Mouse (Mus musculus) embryonic facial prominence, embryonic 13.5 days (tissue): ENCODE results near the gene Stx16. TPM values are rescaled to one million over a fixed set of nuclear protein-coding genes. Genes with fewer than 3 reads are reported as not detected.
A peak's percentile ranks its signal among the peaks of the same experiment; 100 is the strongest.

ENCODE experiments used
- ATAC-seq: fragments of 200-750 bp; cut with Nextera tagmentation; 2 replicates; pipeline ENCODE4 v1.8.0; 2017; ENCODE audit warnings: low read depth; ENCODE audit not compliant: insufficient number of reproducible peaks, insufficient read depth, low FRiP score, low TSS enrichment
- H3K27ac ChIP-seq: fragments of 300-500 bp; sonication (generic); 2 replicates; pipeline ENCODE4 v1.5.1; 2015; ENCODE audit warnings: moderate library complexity, mild to moderate bottlenecking, inconsistent platforms
- H3K27me3 ChIP-seq: fragments of 300-500 bp; sonication (generic); 2 replicates; pipeline ENCODE4 v1.6.1; 2015; ENCODE audit warnings: mild to moderate bottlenecking, inconsistent platforms
- H3K36me3 ChIP-seq: fragments of 300-500 bp; sonication (generic); 2 replicates; pipeline ENCODE4 v1.6.1; 2015; ENCODE audit warnings: mild to moderate bottlenecking, inconsistent platforms
- H3K4me1 ChIP-seq: fragments of 300-500 bp; sonication (generic); 2 replicates; pipeline ENCODE4 v1.6.1; 2015; ENCODE audit warnings: inconsistent platforms
- H3K4me2 ChIP-seq: fragments of 300-500 bp; sonication (generic); 2 replicates; pipeline ENCODE4 v1.6.1; 2015; ENCODE audit warnings: moderate library complexity, mild to moderate bottlenecking, inconsistent platforms
- H3K4me3 ChIP-seq: fragments of 300-500 bp; sonication (generic); 2 replicates; pipeline ENCODE4 v1.5.1; 2015; ENCODE audit warnings: mild to moderate bottlenecking, inconsistent platforms
- H3K9ac ChIP-seq: fragments of 300-500 bp; sonication (generic); 2 replicates; pipeline ENCODE4 v1.6.1; 2015; ENCODE audit warnings: mild to moderate bottlenecking, inconsistent platforms
- H3K9me3 ChIP-seq: fragments of 300-500 bp; sonication (generic); 2 replicates; pipeline ENCODE4 v1.6.1; 2016; ENCODE audit warnings: inconsistent platforms
- WGBS: fragments of 180-500 bp; shearing (Covaris S2); methylation state at CpG from one replicate; pipeline ENCODE4 v1.1.7; 2015; ENCODE audit warnings: mixed read lengths; 5-methylcytosine and 5-hydroxymethylcytosine counted together
- polyA plus RNA-seq: library from polyadenylated mRNA; unstranded; fragments of >200 nt; fragmentation: Nextera tagmentation; extraction: Ambion mirVana; gene quantifications from 2 replicates; pipeline ENCODE4 v1.2.1, GENCODE M21; 2015

Stx16 gene
- polyA plus RNA-seq = 13.5 and 15.5 TPM in 2 replicates

DNA sequence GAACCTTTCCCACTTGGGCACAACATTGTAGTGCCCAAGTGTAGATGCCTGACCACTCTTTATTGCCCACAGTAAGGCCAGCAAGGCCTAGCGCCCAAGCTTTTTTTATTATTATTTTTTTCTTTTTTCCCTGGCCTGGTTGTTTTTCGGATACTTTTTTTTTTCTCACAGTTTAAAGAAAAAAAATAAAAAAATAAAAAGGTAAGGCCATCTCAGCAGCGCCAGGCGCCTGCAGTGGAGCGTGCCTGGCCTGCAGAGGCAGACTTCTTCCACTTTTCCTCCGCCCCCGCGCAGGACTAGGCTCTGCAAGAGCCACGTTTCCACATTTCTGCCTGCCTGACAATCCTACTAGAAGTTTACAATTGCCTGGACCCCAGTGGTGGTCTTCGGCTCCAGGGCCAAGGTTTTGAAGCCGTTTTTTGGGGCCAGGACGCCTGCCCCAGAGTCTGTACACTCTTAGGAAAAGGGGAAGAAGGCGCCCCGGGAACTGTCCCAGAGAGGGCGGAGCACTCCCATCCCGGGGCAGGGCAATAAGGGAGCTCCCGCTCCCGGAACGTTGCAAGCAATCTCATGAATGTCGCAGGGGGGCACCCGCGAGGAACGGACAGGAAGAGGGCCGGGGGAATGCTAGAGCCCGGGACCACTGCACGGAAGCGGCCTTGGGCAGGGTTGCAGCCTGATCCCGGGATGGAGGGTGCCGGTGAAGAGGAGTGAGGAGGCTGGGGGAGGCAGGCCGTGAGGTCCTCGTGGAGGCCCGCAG is at the start of gene Stx16:
TSS of gene Stx16 (plus strand) at position 636 of the 760 bp plus-strand sequence.
- H3K9me3 ChIP-seq = no peaks in the 10 kb centered on the region
- peak within 1 kb of the TSS; percentile 89 for H3K9ac ChIP-seq
- peaks cover 40% of the 10 kb centered on the region for H3K4me1 ChIP-seq
- no peaks in the 10 kb centered on the region for H3K27me3 ChIP-seq
- H3K4me2 ChIP-seq = peak within 1 kb of the TSS; percentile 87
- peak; percentile 89 for ATAC-seq
- peak within 1 kb of the TSS; percentile 98 for H3K27ac ChIP-seq
- peak within 1 kb of the TSS; percentile 86 for H3K4me3 ChIP-seq
- under 1% methylated on average over 32 of the region's 32 CpGs for WGBS
- no peaks in the 10 kb centered on the region for H3K36me3 ChIP-seq

DNA sequence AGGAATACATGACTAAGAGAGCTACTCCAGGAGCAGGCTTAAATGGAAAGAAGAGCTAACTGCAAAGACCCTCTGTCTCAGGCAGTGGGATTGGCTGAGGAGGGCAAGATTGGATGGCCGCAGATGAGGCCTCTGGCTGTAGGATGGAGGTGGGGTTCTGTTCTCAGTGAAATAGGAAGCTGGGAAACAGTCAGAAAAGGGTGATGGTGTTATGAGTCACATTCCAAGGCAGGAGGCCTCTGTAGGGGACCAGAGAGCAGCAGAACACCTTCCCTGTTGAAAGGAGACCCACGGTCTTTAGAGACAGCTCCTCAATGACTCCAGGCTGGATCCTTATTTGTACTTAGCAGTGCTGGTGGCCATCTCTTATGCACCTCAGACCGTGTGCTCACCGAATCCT is 49.7 kb upstream of the Stx16 start:
- no peak for ATAC-seq
- no peak overlapping the region for H3K4me3 ChIP-seq
- WGBS = 81% methylated on average over 4 of the region's 4 CpGs
- H3K4me2 ChIP-seq = no peak overlapping the region
- H3K27me3 ChIP-seq = no peaks in the 10 kb centered on the region
- H3K9me3 ChIP-seq = no peaks in the 10 kb centered on the region
- H3K4me1 ChIP-seq = peaks cover 10% of the 10 kb centered on the region
- H3K27ac ChIP-seq = no peak overlapping the region
- H3K9ac ChIP-seq = no peak overlapping the region
- no peaks in the 10 kb centered on the region for H3K36me3 ChIP-seq

DNA sequence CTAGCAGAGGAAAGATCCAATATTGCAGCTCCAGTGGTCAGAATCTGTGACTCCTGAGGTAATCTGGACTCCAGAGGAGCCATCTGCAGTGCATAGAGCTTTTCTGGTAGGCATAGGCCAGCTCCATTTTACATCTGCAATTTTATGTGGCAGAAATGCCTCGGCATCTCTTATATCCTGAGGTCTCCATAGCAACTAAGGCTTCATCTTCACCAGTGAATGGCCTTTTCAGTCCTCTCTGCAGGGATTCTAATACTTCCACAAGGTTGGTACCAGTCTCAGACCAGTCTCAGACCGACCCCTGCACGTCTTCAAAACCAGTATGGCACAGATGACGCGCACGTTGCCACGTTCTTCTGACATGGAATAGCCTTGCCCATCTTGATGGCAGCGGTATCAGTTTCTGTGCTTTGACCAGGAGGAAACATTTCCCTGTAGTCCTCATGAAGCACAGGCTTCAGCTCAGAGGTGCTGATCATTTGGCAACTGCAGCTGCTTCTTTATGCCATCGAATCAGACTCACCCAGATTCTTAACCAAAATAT is 42.8 kb upstream of the Stx16 start:
- 87% methylated on average over 9 of the region's 9 CpGs for WGBS
- Histone ChIP-seq H3K27me3 (no peaks in the 10 kb centered on the region), H3K4me3 (no peak overlapping the region), H3K36me3 (no peaks in the 10 kb centered on the region), H3K9ac (no peak overlapping the region), H3K4me1 (no peaks in the 10 kb centered on the region), H3K9me3 (no peaks in the 10 kb centered on the region), H3K4me2 (no peak overlapping the region), H3K27ac (no peak overlapping the region)
- no peak for ATAC-seq

DNA sequence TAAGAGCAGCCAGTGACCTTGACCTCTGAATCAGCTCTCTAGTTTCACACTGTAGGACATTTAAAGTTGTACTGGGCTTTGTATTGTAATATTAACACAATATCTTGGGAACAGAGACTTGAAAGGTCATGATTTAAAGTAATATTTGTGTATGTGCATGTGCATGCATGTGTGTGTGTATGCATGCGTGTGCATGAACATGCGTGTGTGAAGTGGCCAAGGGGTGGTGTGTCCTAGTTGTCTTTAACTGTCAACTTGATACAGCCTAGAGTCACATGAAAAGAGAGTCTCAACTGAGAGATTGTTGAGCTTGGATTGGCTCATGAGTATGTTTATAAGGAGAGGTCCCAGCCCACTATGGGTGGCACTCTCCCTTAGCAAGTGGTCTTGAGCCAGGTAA is 28.5 kb upstream of the Stx16 start:
- no peak for ATAC-seq
- no peak overlapping the region for H3K9ac ChIP-seq
- peaks cover 26% of the 10 kb centered on the region for H3K4me1 ChIP-seq
- no peak overlapping the region for H3K27ac ChIP-seq
- H3K36me3 ChIP-seq = no peaks in the 10 kb centered on the region
- 96% methylated on average over 2 of the region's 2 CpGs for WGBS
- H3K4me3 ChIP-seq = no peak overlapping the region
- H3K27me3 ChIP-seq = no peaks in the 10 kb centered on the region
- H3K4me2 ChIP-seq = no peak overlapping the region
- H3K9me3 ChIP-seq = no peaks in the 10 kb centered on the region

DNA sequence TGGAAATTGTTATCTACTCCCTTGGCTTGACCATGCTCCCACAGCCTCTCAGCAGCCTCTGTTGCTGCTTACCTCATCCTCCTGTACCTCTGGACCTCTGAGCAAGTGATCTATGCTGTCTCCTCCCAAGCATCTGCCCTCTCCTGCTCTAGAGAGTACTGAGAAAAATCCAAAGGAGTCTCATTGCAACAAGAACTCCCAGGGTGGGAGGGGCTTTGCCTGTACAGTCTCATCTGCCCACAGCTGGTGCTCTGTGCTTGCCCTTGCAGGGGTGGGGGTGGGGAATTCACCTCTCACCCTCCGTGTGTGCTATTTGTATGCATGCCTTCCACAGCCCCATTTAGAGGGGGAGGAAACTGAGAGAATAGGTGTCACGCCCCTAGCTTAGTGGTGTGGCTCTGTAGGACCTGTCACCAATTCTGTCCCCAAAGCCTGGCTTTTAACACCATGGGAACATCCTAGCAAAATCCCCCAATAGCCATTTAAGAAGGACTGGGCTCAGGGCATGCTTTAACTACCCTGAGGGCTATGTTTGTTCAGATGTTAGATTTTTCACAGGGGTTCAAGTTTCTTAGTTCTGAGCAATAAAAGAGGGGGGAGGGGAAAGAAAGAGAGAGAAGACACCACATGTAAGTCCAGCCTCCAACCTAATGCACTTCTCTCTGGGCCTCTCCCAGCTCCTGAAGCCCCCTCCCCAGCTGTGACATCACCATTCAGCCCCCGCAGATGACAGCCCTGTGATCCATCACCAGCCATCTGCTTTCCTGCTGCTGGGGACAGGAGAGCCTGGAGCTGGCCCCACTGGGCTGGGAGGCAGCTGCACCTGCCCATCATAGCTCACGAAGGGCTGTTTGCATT is 26.4 kb upstream of the Stx16 start:
- H3K27me3 ChIP-seq = no peaks in the 10 kb centered on the region
- ATAC-seq = peak; percentile 52
- H3K4me3 ChIP-seq = no peak overlapping the region
- no peaks in the 10 kb centered on the region for H3K36me3 ChIP-seq
- H3K9me3 ChIP-seq = no peaks in the 10 kb centered on the region
- H3K4me2 ChIP-seq = 0 out of 2 replicates have a peak overlapping the region, but pooled peaks have one; percentile 14
- peaks cover 26% of the 10 kb centered on the region for H3K4me1 ChIP-seq
- H3K9ac ChIP-seq = no peak overlapping the region
- peak overlapping the region; percentile 64 for H3K27ac ChIP-seq
- WGBS = 9% methylated on average over 4 of the region's 4 CpGs

DNA sequence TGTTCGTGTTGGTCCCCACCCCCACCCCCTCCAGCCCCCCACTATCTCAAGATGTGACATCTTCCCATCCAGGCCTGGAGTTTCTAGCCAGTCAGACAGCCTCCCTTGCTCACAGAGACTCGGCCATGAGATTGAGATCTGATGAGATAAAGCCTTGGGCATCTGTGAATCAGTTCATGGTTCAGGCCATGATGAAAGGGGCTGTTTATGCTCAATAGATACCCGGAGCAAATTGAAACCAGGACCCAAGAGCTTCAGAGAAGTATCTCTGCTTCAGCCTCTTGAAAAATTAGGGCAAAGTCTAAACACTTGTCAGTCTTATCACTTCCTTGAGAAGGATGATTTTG is 25.8 kb upstream of the Stx16 start:
- Histone ChIP-seq H3K4me3 (no peak overlapping the region), H3K27ac (peak overlapping the region; percentile 64), H3K36me3 (no peaks in the 10 kb centered on the region), H3K9ac (no peak overlapping the region), H3K27me3 (no peaks in the 10 kb centered on the region), H3K9me3 (no peaks in the 10 kb centered on the region), H3K4me1 (peaks cover 26% of the 10 kb centered on the region), H3K4me2 (no peak overlapping the region)
- WGBS = 5% methylated on average over 3 of the region's 3 CpGs
- no peak for ATAC-seq

DNA sequence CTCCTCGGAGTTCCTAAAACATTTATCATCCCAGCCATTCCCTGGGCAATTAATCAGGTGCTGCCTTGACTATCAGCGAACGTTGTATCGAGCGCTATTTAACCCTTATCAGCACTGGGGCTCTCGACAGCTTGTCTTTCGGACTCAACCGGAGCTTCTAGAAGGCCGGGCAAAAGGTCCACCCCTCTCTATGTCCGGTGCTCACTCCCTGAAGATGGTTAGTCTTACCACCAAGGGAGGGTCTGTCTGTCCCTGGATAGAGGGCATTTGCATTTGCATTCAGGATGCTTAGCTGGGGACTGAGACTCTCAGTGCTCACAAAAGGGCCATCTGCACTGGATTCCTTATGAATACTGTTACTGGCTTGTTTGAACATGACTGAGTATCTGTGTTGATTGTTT is 25.0 kb upstream of the Stx16 start:
- H3K27ac ChIP-seq = no peak overlapping the region
- no peaks in the 10 kb centered on the region for H3K27me3 ChIP-seq
- H3K9ac ChIP-seq = no peak overlapping the region
- H3K4me2 ChIP-seq = no peak overlapping the region
- ATAC-seq = no peak
- no peak overlapping the region for H3K4me3 ChIP-seq
- no peaks in the 10 kb centered on the region for H3K36me3 ChIP-seq
- 33% methylated on average over 10 of the region's 10 CpGs for WGBS
- H3K4me1 ChIP-seq = peaks cover 26% of the 10 kb centered on the region
- H3K9me3 ChIP-seq = no peaks in the 10 kb centered on the region

DNA sequence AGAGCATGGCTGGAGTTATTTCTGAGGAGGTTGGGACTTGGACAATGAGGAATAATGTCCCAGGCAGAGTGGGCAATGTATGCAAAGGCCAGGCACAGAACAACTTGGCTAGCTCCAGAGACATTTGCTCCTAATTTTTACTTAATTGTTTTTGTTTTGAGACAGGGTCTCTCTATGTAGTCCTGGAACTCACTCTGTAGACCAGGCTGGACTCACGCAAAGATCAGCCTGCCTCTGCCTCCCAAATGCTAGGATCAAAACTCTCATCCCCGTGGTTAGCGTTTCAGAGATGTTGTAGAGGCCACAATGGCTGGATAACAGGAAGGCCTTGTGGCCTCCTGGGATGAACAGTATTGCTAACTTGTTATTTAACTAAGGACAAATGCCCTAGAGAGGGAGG is 21.6 kb upstream of the Stx16 start:
- no peak overlapping the region for H3K27ac ChIP-seq
- H3K4me1 ChIP-seq = peaks cover 39% of the 10 kb centered on the region
- ATAC-seq = no peak
- 94% methylated on average over 3 of the region's 3 CpGs for WGBS
- H3K9ac ChIP-seq = no peak overlapping the region
- H3K9me3 ChIP-seq = no peaks in the 10 kb centered on the region
- H3K4me3 ChIP-seq = no peak overlapping the region
- H3K36me3 ChIP-seq = no peaks in the 10 kb centered on the region
- H3K27me3 ChIP-seq = no peaks in the 10 kb centered on the region
- H3K4me2 ChIP-seq = no peak overlapping the region

DNA sequence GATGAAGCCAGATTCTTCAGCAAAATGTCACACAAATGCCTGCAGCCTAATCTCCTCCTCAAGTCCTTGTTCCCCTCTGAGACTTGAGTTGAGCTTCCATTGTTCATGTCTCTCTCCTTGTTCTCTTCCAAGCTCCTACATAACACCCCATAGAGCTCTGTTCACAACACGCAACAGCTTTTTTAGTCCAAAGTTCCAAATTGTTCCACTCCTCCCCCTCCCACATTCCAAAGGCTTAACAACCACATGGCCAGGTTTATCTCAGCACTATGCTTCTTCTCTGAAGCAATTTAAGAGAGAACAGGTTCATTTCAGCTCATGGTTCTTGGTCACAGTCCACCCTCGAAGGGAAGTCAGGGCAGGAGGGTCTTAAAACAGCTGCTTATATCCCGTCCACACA is 18.4 kb upstream of the Stx16 start:
- peak overlapping the region; percentile 84 for H3K27ac ChIP-seq
- no peak for ATAC-seq
- WGBS = 67% methylated on average over 3 of the region's 3 CpGs

DNA sequence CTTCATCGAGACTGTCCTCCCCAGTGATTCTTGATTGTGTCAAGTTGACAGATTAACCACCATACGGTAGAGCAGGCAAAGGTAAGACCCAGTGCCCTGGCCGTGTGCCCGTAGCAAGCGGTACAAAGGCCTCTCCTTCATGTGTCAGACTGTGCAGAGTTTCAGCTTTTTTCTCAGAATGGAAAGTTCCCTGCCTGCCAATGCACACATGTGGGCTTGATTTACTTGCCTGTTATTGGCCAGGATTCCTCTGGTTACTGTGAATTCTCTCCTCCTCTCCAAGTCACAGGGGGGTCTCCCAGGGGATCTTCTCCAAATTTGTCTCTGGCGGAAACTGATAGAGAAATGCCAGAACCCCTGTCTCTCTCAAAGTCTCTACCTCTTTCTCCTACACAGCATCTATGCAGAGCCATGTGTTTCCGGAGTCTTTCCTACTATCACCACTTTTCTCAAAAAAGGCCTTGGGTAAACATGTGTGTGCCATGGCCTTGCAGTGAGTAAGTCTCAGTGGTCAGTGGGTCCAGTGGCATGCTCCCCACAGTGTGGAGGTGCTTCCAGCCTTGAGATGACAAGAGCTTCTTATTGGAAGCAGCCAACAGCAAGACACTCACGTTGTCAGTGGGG is 17.7 kb upstream of the Stx16 start:
- Histone ChIP-seq H3K4me1 (peaks cover 19% of the 10 kb centered on the region), H3K27me3 (no peaks in the 10 kb centered on the region), H3K9ac (no peak overlapping the region), H3K4me2 (no peak overlapping the region), H3K36me3 (no peaks in the 10 kb centered on the region), H3K27ac (peak overlapping the region; percentile 84), H3K9me3 (no peaks in the 10 kb centered on the region), H3K4me3 (no peak overlapping the region)
- ATAC-seq = peak; percentile 78
- WGBS = 41% methylated on average over 8 of the region's 8 CpGs

More for the DNA sequence above, 18.4 kb upstream of the Stx16 start:
- Histone ChIP-seq H3K4me2 (no peak overlapping the region), H3K9me3 (no peaks in the 10 kb centered on the region), H3K4me3 (no peak overlapping the region), H3K4me1 (peaks cover 19% of the 10 kb centered on the region), H3K9ac (no peak overlapping the region), H3K36me3 (no peaks in the 10 kb centered on the region), H3K27me3 (no peaks in the 10 kb centered on the region)

DNA sequence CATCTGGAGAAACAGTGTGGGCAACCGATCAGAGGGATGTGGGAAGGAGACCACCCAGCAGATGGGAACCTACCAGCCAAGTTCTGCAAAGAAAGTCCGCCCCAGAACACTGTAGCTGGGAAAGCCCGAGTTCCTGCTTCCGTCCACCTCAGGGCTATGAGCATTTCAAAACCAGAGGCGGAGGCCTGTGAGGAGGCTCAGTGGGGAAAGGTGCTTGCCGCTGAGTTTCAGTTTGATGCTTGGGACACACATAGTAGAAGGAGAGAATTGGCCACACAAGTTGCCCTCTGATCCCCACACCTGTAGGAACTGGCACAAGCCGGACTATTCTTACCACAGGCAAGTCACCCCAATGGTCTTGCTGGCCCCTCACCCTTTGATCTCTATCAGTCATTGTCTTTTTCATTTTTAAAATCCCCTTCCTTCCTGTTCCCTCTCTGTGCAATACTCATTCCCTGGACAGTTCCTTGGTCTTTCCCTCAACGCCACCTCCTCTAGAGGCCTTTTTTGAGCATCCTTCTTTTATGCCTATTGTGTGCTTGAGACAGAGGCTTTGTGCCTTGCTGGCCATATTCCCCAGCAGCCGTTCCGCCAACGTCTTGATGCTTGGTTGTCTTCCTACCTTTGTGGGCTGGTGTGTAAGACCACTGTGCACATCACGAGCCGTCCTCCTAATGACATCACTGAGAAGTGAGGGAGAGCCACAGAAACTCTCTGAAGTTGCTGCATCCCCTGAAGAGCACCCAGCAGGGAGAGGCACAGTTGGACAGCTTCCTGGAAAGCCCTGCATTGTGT is 16.3 kb upstream of the Stx16 start:
- peaks cover 19% of the 10 kb centered on the region for H3K4me1 ChIP-seq
- no peaks in the 10 kb centered on the region for H3K9me3 ChIP-seq
- H3K36me3 ChIP-seq = no peaks in the 10 kb centered on the region
- no peak overlapping the region for H3K9ac ChIP-seq
- H3K27ac ChIP-seq = no peak overlapping the region
- H3K27me3 ChIP-seq = no peaks in the 10 kb centered on the region
- no peak for ATAC-seq
- no peak overlapping the region for H3K4me3 ChIP-seq
- 87% methylated on average over 13 of the region's 13 CpGs for WGBS
- no peak overlapping the region for H3K4me2 ChIP-seq
